Mouse (Mus musculus) E14TG2a.4 (cell line): ENCODE results near the gene Wdsub1.

Experiments
- CTCF ChIP-seq: conservative IDR thresholded peaks from 2 replicates; pipeline ENCODE4 v1.5.1; 2014; ENCODE audit warnings: low read length
- NANOG ChIP-seq: IDR thresholded peaks from 2 replicates; pipeline ENCODE4 v1.6.1; 2014; ENCODE audit warnings: borderline replicate concordance, low read length, mixed read lengths
- POU5F1 ChIP-seq: IDR thresholded peaks from 2 replicates; pipeline ENCODE4 v1.6.1; 2014; ENCODE audit warnings: low read length, borderline replicate concordance

- TF ChIP-seq CTCF (no peak), NANOG (no peak), POU5F1 (no peak)
Measured at GRCm38 (mm10) chr2:59870526-59870925, 11.9 kb downstream of the Wdsub1 start.
